Mouse (Mus musculus) CH12.LX (cell line): ENCODE data around the gene Fads2. TPM values are rescaled to one million over a fixed set of nuclear protein-coding genes. Genes with fewer than 3 reads are reported as not detected.

ENCODE experiments used
- DNase-seq: peaks from one replicate; pipeline ENCODE4 v3.0.0-alpha.2; 2013; ENCODE audit errors: extremely low read depth
- H3K27ac ChIP-seq: 2 replicates; pipeline ENCODE4 v1.5.1; 2012; ENCODE audit warnings: low read depth, mild to moderate bottlenecking, control low read depth, moderate library complexity; ENCODE audit not compliant: insufficient read depth
- H3K27me3 ChIP-seq: replicated peaks from 2 replicates; pipeline ENCODE3; 2012; ENCODE audit warnings: inconsistent platforms
- H3K36me3 ChIP-seq, 2 experiments: replicated peaks in 1 of 2; 2 replicates each; pipeline versions ENCODE3 to v1.6.1; 2012; ENCODE audit warnings: inconsistent platforms in 1 of 2, low read length in 1 of 2, mild to moderate bottlenecking in 1 of 2, mixed read lengths in 1 of 2, moderate library complexity in 1 of 2; ENCODE audit not compliant: control insufficient read depth in 1 of 2, insufficient read depth in 1 of 2
- H3K4me1 ChIP-seq, 2 experiments: 2 replicates each; pipeline ENCODE4 v1.6.1; 2012; ENCODE audit warnings: inconsistent platforms in 1 of 2, moderate library complexity in 1 of 2; ENCODE audit not compliant: insufficient read depth in 2 of 2, control insufficient read depth in 1 of 2
- H3K4me2 ChIP-seq: 2 replicates; pipeline ENCODE4 v1.6.1; 2012; ENCODE audit warnings: low read depth, mild to moderate bottlenecking, control low read depth; ENCODE audit not compliant: poor library complexity, insufficient read depth, severe bottlenecking
- H3K4me3 ChIP-seq, 3 experiments: fragments of 150-350 bp in 1 of 3; sonication (generic) in 1 of 3; replicated peaks in 1 of 3; 2 replicates each; pipeline versions ENCODE3 to v1.5.1; 2011 to 2012; ENCODE audit warnings: low read depth in 2 of 3, low read length in 2 of 3, mild to moderate bottlenecking in 2 of 3, moderate library complexity in 2 of 3, control low read depth in 1 of 3, improper control_type of control experiment in 1 of 3, inconsistent platforms in 1 of 3, mixed read lengths in 1 of 3; ENCODE audit not compliant: poor library complexity in 1 of 3
- H3K79me2 ChIP-seq: replicated peaks from 2 replicates; pipeline ENCODE4 v1.6.1; 2012; ENCODE audit warnings: mild to moderate bottlenecking, moderate library complexity; ENCODE audit not compliant: control insufficient read depth, poor library complexity, insufficient read depth, severe bottlenecking; ENCODE audit errors: extremely low read depth
- H3K9ac ChIP-seq: 2 replicates; pipeline ENCODE4 v1.6.1; 2012; ENCODE audit warnings: low read depth, mild to moderate bottlenecking, control low read depth, moderate library complexity; ENCODE audit not compliant: insufficient read depth
- H3K9me3 ChIP-seq: replicated peaks from 2 replicates; pipeline ENCODE3; 2012; ENCODE audit warnings: low read length, inconsistent platforms, mixed read lengths
- EP300 ChIP-seq: IDR thresholded peaks from 2 replicates; pipeline ENCODE4 v1.6.1; 2011; ENCODE audit warnings: low read length, improper control_type of control experiment
- GABPA ChIP-seq: IDR thresholded peaks from 2 replicates; pipeline ENCODE4 v1.6.1; 2012; ENCODE audit warnings: low read depth, low read length, improper control_type of control experiment, inconsistent platforms; ENCODE audit not compliant: insufficient replicate concordance
- HCFC1 ChIP-seq: IDR thresholded peaks from 2 replicates; pipeline ENCODE4 v1.6.1; 2012; ENCODE audit warnings: low read depth, mild to moderate bottlenecking, inconsistent platforms, low read length, improper control_type of control experiment
- MXI1 ChIP-seq: IDR thresholded peaks from 2 replicates; pipeline ENCODE4 v1.6.1; 2011; ENCODE audit warnings: mild to moderate bottlenecking, low read depth, low read length, improper control_type of control experiment
- RAD21 ChIP-seq: IDR thresholded peaks from 2 replicates; pipeline ENCODE4 v1.6.1; 2011; ENCODE audit warnings: low read depth, mild to moderate bottlenecking, low read length, improper control_type of control experiment, moderate library complexity
- UBTF ChIP-seq: IDR thresholded peaks from 2 replicates; pipeline ENCODE4 v1.6.1; 2012; ENCODE audit warnings: low read depth, mild to moderate bottlenecking, inconsistent platforms, low read length, improper control_type of control experiment, moderate library complexity
- ZMIZ1 ChIP-seq: IDR thresholded peaks from 2 replicates; pipeline ENCODE4 v1.6.1; 2012; ENCODE audit warnings: low read depth, mild to moderate bottlenecking, inconsistent platforms, low read length, improper control_type of control experiment
- dilution Hi-C: fragments of 300-500 bp; cut with MboI; formaldehyde crosslinking; loops from 2 replicates; pipeline ENCODE4 v1.14.3; 2020; ENCODE audit warnings: low sequenced_read_pairs; ENCODE audit not compliant: extremely low pct_unique_long_range_greater_than_20kb, extremely low pct_ligation_motif_present
- in situ Hi-C: fragments of 300-500 bp; cut with MboI; formaldehyde crosslinking; loops from 3 replicates; pipeline ENCODE4 v1.14.3; 2019; ENCODE audit warnings: low sequenced_read_pairs, low pct_ligation_motif_present, low pct_unique_long_range_greater_than_20kb, mixed read lengths
- polyA plus RNA-seq: library from polyadenylated mRNA; unstranded; fragments of >175 nt; gene quantifications from 2 replicates; pipeline ENCODE4 v1.2.1, GENCODE M21; 2012; ENCODE audit warnings: low read depth; ENCODE audit not compliant: insufficient read length
- total RNA-seq, 2 experiments: library from RNA; depleted of rRNA; stranded (reverse); fragments of 300-350 nt in 1 of 2; fragments of >200 nt in 1 of 2; gene quantifications; 2 replicates each; pipeline ENCODE4 v1.2.3; 2012 to 2014

Gene Fads2
- total and polyA plus RNA-seq, 3 experiments, result 1.7 to 8.1 (median 1.8) TPM

GRCm38 (mm10) chr19:10038910-10039309 is 62.6 kb downstream of the Fads2 start:
- no peak for DNase-seq
- no peaks in the 10 kb centered on the region for H3K79me2 ChIP-seq
- dilution Hi-C loops (no loop called here), in situ Hi-C loops (loop anchor here (5.0 to 10.0 kb wide), 2 partner anchors 127 to 166 kb away; partner anchors contain the start of genes Fen1 and Tmem258)
- H3K27me3 ChIP-seq, result peaks cover 19% of the 10 kb centered on the region
- TF ChIP-seq EP300, result no peak
- no peak overlapping the region for H3K9ac ChIP-seq
- H3K4me3 ChIP-seq, result no peak overlapping the region
- peaks cover 4% of the 10 kb centered on the region for H3K9me3 ChIP-seq
- H3K27ac ChIP-seq, result no peak overlapping the region
- no peak overlapping the region for H3K4me2 ChIP-seq
- no peaks in the 10 kb centered on the region; a peak in 1 of 4 replicates for H3K4me1 ChIP-seq
- no peaks in the 10 kb centered on the region for H3K36me3 ChIP-seq

- H3K4me1 ChIP-seq, result no peaks in the 10 kb centered on the region; a peak in 1 of 4 replicates
- in situ Hi-C loops (loop anchor here (5.0 to 10.0 kb wide), 2 partner anchors 126 to 166 kb away; partner anchors contain the start of genes Fen1 and Tmem258), dilution Hi-C loops (no loop called here)
- H3K36me3 ChIP-seq, result no peaks in the 10 kb centered on the region
- no peak overlapping the region for H3K9ac ChIP-seq
- peaks cover 19% of the 10 kb centered on the region for H3K27me3 ChIP-seq
- no peak overlapping the region for H3K27ac ChIP-seq
- H3K4me2 ChIP-seq, result no peak overlapping the region
- DNase-seq, result no peak
- no peak for TF ChIP-seq EP300
- TF ChIP-seq MXI1, result no peak
- no peak for TF ChIP-seq RAD21
- TF ChIP-seq UBTF, result no peak
- TF ChIP-seq ZMIZ1, result no peak
- TF ChIP-seq, all 38 proteins: peak for 0
- Histone ChIP-seq H3K4me3 (no peak overlapping the region), H3K79me2 (no peaks in the 10 kb centered on the region), H3K9me3 (peaks cover 4% of the 10 kb centered on the region)
These were observed 63.2 kb downstream of the Fads2 start for GRCm38 (mm10) chr19:10038364-10038763.

- Histone ChIP-seq H3K27ac (no peak overlapping the region), H3K4me2 (no peak overlapping the region), H3K79me2 (no peaks in the 10 kb centered on the region), H3K4me1 (no peaks in the 10 kb centered on the region), H3K9ac (no peak overlapping the region), H3K9me3 (peaks cover 4% of the 10 kb centered on the region), H3K4me3 (no peak overlapping the region), H3K27me3 (peaks cover 26% of the 10 kb centered on the region), H3K36me3 (no peaks in the 10 kb centered on the region)
- no peak for DNase-seq
- dilution Hi-C loops (no loop called here), in situ Hi-C loops (loop anchor here (5.0 to 10.0 kb wide), 2 partner anchors 125 to 167 kb away; partner anchors contain the start of genes Fen1 and Tmem258)
- no peak for TF ChIP-seq GABPA
- TF ChIP-seq EP300, result no peak
- TF ChIP-seq HCFC1, result no peak
These were observed 64.0 kb downstream of the Fads2 start for GRCm38 (mm10) chr19:10037534-10037933.
